ENCODE assay signal across 10 mouse cellular contexts in the genomic region with DNA sequence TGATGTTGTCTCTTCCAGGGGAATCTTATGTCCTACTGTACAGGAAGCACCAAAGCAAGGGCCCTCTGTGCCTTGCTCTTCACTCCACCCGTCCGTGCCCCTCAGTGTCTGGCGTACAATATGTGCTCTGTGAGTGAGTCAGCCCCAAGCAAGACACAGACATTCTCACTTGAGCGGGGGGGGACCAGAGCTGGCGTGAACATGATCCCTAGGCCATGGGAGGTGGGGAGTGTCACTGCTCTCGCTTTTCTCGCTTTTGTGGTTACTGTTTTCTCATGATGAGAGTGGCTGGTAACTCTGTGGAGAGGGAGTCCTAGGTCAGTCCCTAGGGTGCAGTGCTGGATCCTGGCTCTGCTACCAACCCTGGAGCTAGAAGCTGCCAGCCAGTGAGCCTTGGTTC. TPM values are rescaled to one million over a fixed set of nuclear protein-coding genes. Genes with fewer than 3 reads are reported as not detected.
DNase-seq lines count a peak whose midpoint lies in the region; ATAC-seq lines count a peak whose summit lies in the region.
"Had no signal": no experiment of that assay in that cellular context is flagged by ENCODE, and none has a peak within 500 bp of the region (broad histone marks: within the 10 kb centered on the region; RNA-seq: fewer than 3 reads in every experiment).

No protein-coding gene starts in this region.

- H3K36me3 ChIP-seq in hindbrain, embryonic 12.5 days = no peaks in the 10 kb centered on the region
- no peaks in the 10 kb centered on the region; the same call in 1 of the 2 replicates for H3K36me3 ChIP-seq in hindbrain, embryonic 16.5 days (ENCODE audit: control insufficient read depth, insufficient read depth, low read length)
- no peaks in the 10 kb centered on the region; the same call in 1 of the 2 replicates for H3K36me3 ChIP-seq in liver, embryonic 11.5 days (ENCODE audit: control insufficient read depth, insufficient read depth, low read length)
- H3K36me3 ChIP-seq in forebrain, embryonic 15.5 days = no peaks in the 10 kb centered on the region

- WGBS in hindbrain, embryonic 12.5 days = 73% methylated on average over 7 of the region's 7 CpGs
- WGBS in hindbrain, embryonic 16.5 days = 77% methylated on average over 7 of the region's 7 CpGs
- 66% methylated on average over 7 of the region's 7 CpGs for WGBS in liver, embryonic 11.5 days
- 73% methylated on average over 7 of the region's 7 CpGs for WGBS in forebrain, embryonic 15.5 days

- 0 out of 2 replicates have a peak overlapping the region, but pooled peaks have one; percentile 45 for H3K9ac ChIP-seq in hindbrain, embryonic 12.5 days
- H3K9ac ChIP-seq in hindbrain, embryonic 16.5 days (ENCODE audit: low read depth, low read length) = no peak overlapping the region
- peak overlapping the region; percentile 21; the same call in 1 of the 2 replicates for H3K9ac ChIP-seq in liver, embryonic 11.5 days (ENCODE audit: low read depth, low read length)
- no peak overlapping the region for H3K9ac ChIP-seq in forebrain, embryonic 15.5 days (replicated peaks)

- H3K9me3 ChIP-seq in hindbrain, embryonic 12.5 days (replicated peaks) = no peaks in the 10 kb centered on the region
- H3K9me3 ChIP-seq in hindbrain, embryonic 16.5 days (ENCODE audit: control insufficient read depth, low read length) = no peaks in the 10 kb centered on the region
- H3K9me3 ChIP-seq in liver, embryonic 11.5 days (ENCODE audit: control insufficient read depth, low read length) = no peaks in the 10 kb centered on the region
- H3K9me3 ChIP-seq in forebrain, embryonic 15.5 days = no peaks in the 10 kb centered on the region

- H3K27ac ChIP-seq in hindbrain, embryonic 12.5 days = no peak overlapping the region
- no peak overlapping the region for H3K27ac ChIP-seq in hindbrain, embryonic 16.5 days (ENCODE audit: low read depth, low read length)
- H3K27ac ChIP-seq in liver, embryonic 11.5 days (ENCODE audit: low read depth, low read length) = peak overlapping the region; percentile 45; the same call in 1 of the 2 replicates
- H3K27ac ChIP-seq in forebrain, embryonic 15.5 days (replicated peaks) = no peak overlapping the region

- H3K4me1 ChIP-seq in hindbrain, embryonic 12.5 days = peaks cover 32% of the 10 kb centered on the region
- peaks cover 32% of the 10 kb centered on the region for H3K4me1 ChIP-seq in hindbrain, embryonic 16.5 days (ENCODE audit: control insufficient read depth, insufficient read depth, low read depth, low read length)
- H3K4me1 ChIP-seq in liver, embryonic 11.5 days (replicated peaks; ENCODE audit: control insufficient read depth, insufficient read depth, low read length) = peaks cover 55% of the 10 kb centered on the region
- peaks cover 46% of the 10 kb centered on the region for H3K4me1 ChIP-seq in forebrain, embryonic 15.5 days

- H3K4me3 ChIP-seq in hindbrain, embryonic 12.5 days = no peak overlapping the region
- H3K4me3 ChIP-seq in hindbrain, embryonic 16.5 days (ENCODE audit: low read length) = no peak overlapping the region
- H3K4me3 ChIP-seq in liver, embryonic 11.5 days (ENCODE audit: low read depth, low read length) = no peak overlapping the region
- no peak overlapping the region for H3K4me3 ChIP-seq in forebrain, embryonic 15.5 days

- H3K27me3 ChIP-seq in hindbrain, embryonic 12.5 days = no peaks in the 10 kb centered on the region
- H3K27me3 ChIP-seq in hindbrain, embryonic 16.5 days (replicated peaks; ENCODE audit: control insufficient read depth, insufficient read depth, low read length) = no peaks in the 10 kb centered on the region
- H3K27me3 ChIP-seq in liver, embryonic 11.5 days (replicated peaks; ENCODE audit: control insufficient read depth, insufficient read depth, low read length) = no peaks in the 10 kb centered on the region
- H3K27me3 ChIP-seq in forebrain, embryonic 15.5 days = no peaks in the 10 kb centered on the region

- DNase-seq in cerebellum, adult 11-12 months = peak; percentile 44
- no peak for DNase-seq in cerebellum, postnatal 10 days
- DNase-seq in MN1 (ENCODE audit: low spot score) = peak; percentile 84
- no peak for DNase-seq in liver, embryonic 11.5 days (ENCODE audit: low spot score)
- DNase-seq in frontal cortex, postnatal 14 days (ENCODE audit: low spot score in 2 of 2) = no peak
- DNase-seq: right cerebral cortex, postnatal 4 days had no signal

- H3K4me2 ChIP-seq in hindbrain, embryonic 12.5 days (replicated peaks) = no peak overlapping the region
- H3K4me2 ChIP-seq in hindbrain, embryonic 16.5 days (ENCODE audit: low read length) = no peak overlapping the region
- peak overlapping the region; percentile 96 for H3K4me2 ChIP-seq in liver, embryonic 11.5 days
- H3K4me2 ChIP-seq in forebrain, embryonic 15.5 days (replicated peaks) = no peak overlapping the region

- ATAC-seq in hindbrain, embryonic 12.5 days (ENCODE audit: low FRiP score) = no peak
- no peak for ATAC-seq in hindbrain, embryonic 16.5 days
- no peak for ATAC-seq in liver, embryonic 11.5 days (replicated peaks; ENCODE audit: low FRiP score)
- ATAC-seq in forebrain, embryonic 15.5 days (replicated peaks) = no peak
- ATAC-seq: midbrain, embryonic 16.5 days had no signal

RNA-seq across cellular contexts. Expression of gene Ap2a2, which starts 2.6 kb away (rescaled TPM):
- polyA plus RNA-seq in hindbrain, embryonic 12.5 days (2016; fragmentation: Nextera tagmentation; extraction: Ambion mirVana) = 114 and 117 TPM in 2 replicates
- polyA plus RNA-seq in hindbrain, embryonic 16.5 days (2015; fragmentation: Nextera tagmentation; extraction: Ambion mirVana) = 118 and 136 TPM in 2 replicates
- 94.4 and 102 TPM in 2 replicates for polyA plus RNA-seq in liver, embryonic 11.5 days (2014; fragmentation: Nextera tagmentation; extraction: Ambion mirVana)
- polyA plus RNA-seq in forebrain, embryonic 15.5 days (2015; fragmentation: Nextera tagmentation; extraction: Ambion mirVana) = 106 and 110 TPM in 2 replicates

RNA-seq across cellular contexts. Expression of gene Chid1, which starts 24.9 kb away (rescaled TPM):
- 31.8 and 32.1 TPM in 2 replicates for polyA plus RNA-seq in hindbrain, embryonic 12.5 days (2016; fragmentation: Nextera tagmentation; extraction: Ambion mirVana)
- 54.4 and 56.7 TPM in 2 replicates for polyA plus RNA-seq in hindbrain, embryonic 16.5 days (2015; fragmentation: Nextera tagmentation; extraction: Ambion mirVana)
- polyA plus RNA-seq in liver, embryonic 11.5 days (2014; fragmentation: Nextera tagmentation; extraction: Ambion mirVana) = 39.2 and 48.1 TPM in 2 replicates
- 32.2 and 33.7 TPM in 2 replicates for polyA plus RNA-seq in forebrain, embryonic 15.5 days (2015; fragmentation: Nextera tagmentation; extraction: Ambion mirVana)

Comparison
In these comparisons a context has a peak if more than half of its experiments do, and no peak if none do; other contexts are left out.
1. DNase-seq: peak in cerebellum, adult 11-12 months (single experiment) and MN1 (single experiment); none in cerebellum, postnatal 10 days (0 of 2), liver, embryonic 11.5 days (single experiment) and frontal cortex, postnatal 14 days (0 of 2).
2. H3K9ac ChIP-seq: peak in hindbrain, embryonic 12.5 days (single experiment) and liver, embryonic 11.5 days (single experiment); none in hindbrain, embryonic 16.5 days (single experiment) and forebrain, embryonic 15.5 days (single experiment).